Mouse (Mus musculus) lung, postnatal 0 days (tissue): Measurements from ENCODE around the gene Thbs4.
"Not testable (repeated sequence)": the region's sequence is repeated elsewhere in the genome, so short reads cannot be mapped to it uniquely, and the experiment has no call there.

Experiments
- CTCF ChIP-seq: IDR thresholded peaks from 2 replicates; pipeline ENCODE4 v1.5.1; 2016; ENCODE audit warnings: antibody characterized with exemption, mild to moderate bottlenecking
- EP300 ChIP-seq: IDR thresholded peaks from 2 replicates; pipeline ENCODE4 v1.6.1; 2016; ENCODE audit warnings: antibody characterized with exemption, mild to moderate bottlenecking, control low read depth

DNA sequence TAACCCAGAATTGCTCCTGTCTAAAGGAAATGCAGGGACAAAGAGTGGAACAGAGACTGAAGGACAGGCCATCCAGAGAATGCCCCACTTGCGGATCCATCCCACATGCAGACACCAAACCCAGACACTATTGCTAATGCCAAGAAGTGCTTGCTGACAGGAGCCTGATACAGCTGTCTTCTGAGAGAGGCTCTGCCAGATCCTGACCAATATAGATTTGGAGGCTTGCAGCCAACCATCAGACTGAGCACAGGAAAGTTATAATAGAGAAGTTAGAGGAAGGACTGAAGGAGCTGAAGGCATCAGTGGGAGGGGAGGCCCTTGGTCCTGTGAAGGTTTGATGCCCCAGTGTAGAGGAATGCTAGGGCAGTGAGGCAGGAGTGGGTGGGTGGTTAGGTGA lies 16.0 kb upstream of the Thbs4 start:
- not testable (repeated sequence) for TF ChIP-seq CTCF, EP300
